8 mouse cellular contexts compared by ENCODE assay signal in genomic region chr5:45402632-45403031, GRCm38 (mm10). TPM values are rescaled to one million over a fixed set of nuclear protein-coding genes. Genes with fewer than 3 reads are reported as not detected.
DNase-seq lines count a peak whose midpoint lies in the region; ATAC-seq lines count a peak whose summit lies in the region.
"Had no signal": no experiment of that assay in that cellular context is flagged by ENCODE, and none has a peak within 500 bp of the region (broad histone marks: within the 10 kb centered on the region; RNA-seq: fewer than 3 reads in every experiment).

No protein-coding gene starts in this region.

- no peaks in the 10 kb centered on the region for H3K27me3 ChIP-seq in forebrain, embryonic 14.5 days (replicated peaks; ENCODE audit: control insufficient read depth, insufficient read depth, low read length)
- H3K27me3 ChIP-seq in hindbrain, embryonic 16.5 days (replicated peaks; ENCODE audit: control insufficient read depth, insufficient read depth, low read length): no peaks in the 10 kb centered on the region

- H3K36me3 ChIP-seq in forebrain, embryonic 14.5 days (ENCODE audit: control insufficient read depth, insufficient read depth, low read length): no peaks in the 10 kb centered on the region
- H3K36me3 ChIP-seq in hindbrain, embryonic 16.5 days (ENCODE audit: control insufficient read depth, insufficient read depth, low read length): no peaks in the 10 kb centered on the region

- ATAC-seq in forebrain, embryonic 14.5 days: peak; percentile 81
- peak; percentile 88 for ATAC-seq in hindbrain, embryonic 16.5 days
- ATAC-seq in megakaryocyte-erythroid progenitor cell, adult 5-6 weeks (replicated peaks; ENCODE audit: low FRiP score, low TSS enrichment, poor library complexity, severe bottlenecking): peak; percentile 72

- no peaks in the 10 kb centered on the region for H3K9me3 ChIP-seq in forebrain, embryonic 14.5 days (replicated peaks; ENCODE audit: control insufficient read depth, low read length)
- H3K9me3 ChIP-seq in hindbrain, embryonic 16.5 days (ENCODE audit: control insufficient read depth, low read length): no peaks in the 10 kb centered on the region

- H3K4me1 ChIP-seq in forebrain, embryonic 14.5 days (ENCODE audit: control insufficient read depth, insufficient read depth, low read length): no peaks in the 10 kb centered on the region
- no peaks in the 10 kb centered on the region for H3K4me1 ChIP-seq in hindbrain, embryonic 16.5 days (ENCODE audit: control insufficient read depth, insufficient read depth, low read depth, low read length)

- H3K4me2 ChIP-seq in forebrain, embryonic 14.5 days (ENCODE audit: low read length): no peak overlapping the region
- 0 out of 2 replicates have a peak overlapping the region, but pooled peaks have one; percentile 16 for H3K4me2 ChIP-seq in hindbrain, embryonic 16.5 days (ENCODE audit: low read length)

- peak; percentile 17 for DNase-seq in T-cell, adult 2 months (ENCODE audit: low spot score)
- DNase-seq in cerebellum, adult 11 months: peak; percentile 35
- peak; percentile 89 for DNase-seq in forebrain, embryonic 14.5 days (ENCODE audit: low spot score)
- DNase-seq in layer of hippocampus, postnatal 25 days (ENCODE audit: extremely low spot score in 1 of 2, low spot score in 1 of 2): peak; percentile 58 to 81
- peak; percentile 74 for DNase-seq in right cerebral cortex, postnatal 25 days

- H3K4me3 ChIP-seq in forebrain, embryonic 14.5 days (ENCODE audit: low read depth, low read length): no peak overlapping the region
- H3K4me3 ChIP-seq in hindbrain, embryonic 16.5 days (ENCODE audit: low read length): no peak overlapping the region
- H3K4me3 ChIP-seq: myocyte had no signal

- no peak overlapping the region for H3K9ac ChIP-seq in forebrain, embryonic 14.5 days (ENCODE audit: low read length)
- H3K9ac ChIP-seq in hindbrain, embryonic 16.5 days (ENCODE audit: low read depth, low read length): no peak overlapping the region

- 11% methylated on average over 11 of the region's 11 CpGs for WGBS in forebrain, embryonic 14.5 days
- 16% methylated on average over 11 of the region's 11 CpGs for WGBS in hindbrain, embryonic 16.5 days

- no peak overlapping the region for H3K27ac ChIP-seq in forebrain, embryonic 14.5 days (ENCODE audit: low read depth, low read length)
- no peak overlapping the region for H3K27ac ChIP-seq in hindbrain, embryonic 16.5 days (ENCODE audit: low read depth, low read length)

RNA-seq across cellular contexts. Expression of gene Qdpr, which starts 47.4 kb away (rescaled TPM):
- polyA plus RNA-seq in forebrain, embryonic 14.5 days (2014; fragmentation: Nextera tagmentation; extraction: Ambion mirVana): 90.2 and 91.3 TPM in 2 replicates
- 141 and 154 TPM in 2 replicates for polyA plus RNA-seq in hindbrain, embryonic 16.5 days (2015; fragmentation: Nextera tagmentation; extraction: Ambion mirVana)
- total RNA-seq in layer of hippocampus, postnatal 25 days (2021): 100 to 1,000 TPM; 119 to 140 TPM
- 143 and 172 TPM in 2 replicates for total RNA-seq in megakaryocyte-erythroid progenitor cell, adult 5-6 weeks (2014; fragmentation: Nextera tagmentation)
- total RNA-seq in megakaryocyte-erythroid progenitor cell, adult 5-6 weeks (2017): 46.2 and 80.7 TPM in 2 replicates

RNA-seq across cellular contexts. Expression of gene Clrn2, which starts 50.9 kb away (rescaled TPM):
- polyA plus RNA-seq in forebrain, embryonic 14.5 days (2014; fragmentation: Nextera tagmentation; extraction: Ambion mirVana): not detected in 2 replicates
- 0.28 and 0.40 TPM in 2 replicates for polyA plus RNA-seq in hindbrain, embryonic 16.5 days (2015; fragmentation: Nextera tagmentation; extraction: Ambion mirVana)
- total RNA-seq in layer of hippocampus, postnatal 25 days (2021): under 1 TPM; 0.49 to 0.94 TPM
- not detected in 2 replicates for total RNA-seq in megakaryocyte-erythroid progenitor cell, adult 5-6 weeks (2014; fragmentation: Nextera tagmentation)
- not detected in 2 replicates for total RNA-seq in megakaryocyte-erythroid progenitor cell, adult 5-6 weeks (2017)
- polyA plus RNA-seq: myocyte had no signal

Comparison
In these comparisons a context has a peak if more than half of its experiments do, and no peak if none do; other contexts are left out.
1. DNase-seq: peak in every context shown above with its lines; median percentile 89 in forebrain, embryonic 14.5 days; 74 in right cerebral cortex, postnatal 25 days; 70 in layer of hippocampus, postnatal 25 days; 35 in cerebellum, adult 11 months; 17 in T-cell, adult 2 months.